Mouse (Mus musculus) bone marrow macrophage, adult 2 months (primary cell): ENCODE measurements at regions not wholly inside any gene's neighbourhood (a gene's known extent, or its start where the extent isn't known, plus 50 kb on each side); places are given as distances from the start of the nearest gene placed in this dataset.

Source experiments
- CTCF ChIP-seq: IDR thresholded peaks from 2 replicates; pipeline ENCODE4 v1.5.1; 2012; ENCODE audit warnings: low read depth, mild to moderate bottlenecking, low read length, moderate library complexity
- POLR2A ChIP-seq: IDR thresholded peaks from 2 replicates; pipeline ENCODE4 v1.6.1; 2012; ENCODE audit warnings: mild to moderate bottlenecking, low read depth, low read length, borderline replicate concordance

GRCm38 (mm10) chr2:19085105-19085504, 87.0 kb downstream of the 4930426L09Rik start:
- TF ChIP-seq POLR2A (no peak), CTCF (no peak)
